Mouse (Mus musculus): Measurements from ENCODE around the gene Cass4. TPM values are rescaled to one million over a fixed set of nuclear protein-coding genes. Genes with fewer than 3 reads are reported as not detected.

Cass4 gene
- total RNA-seq, 1 experiment from 2014 or later, result 0.15 TPM

GRCm38 (mm10) chr2:172390341-172390740 is 3.3 kb upstream of the Cass4 start:
- DNase-seq, result no peak

GRCm38 (mm10) chr2:172392041-172392521 is 1.5 kb upstream of the Cass4 start:
- DNase-seq, result no peak

- no peak for DNase-seq
Measured at GRCm38 (mm10) chr2:172394052-172394392, 428 bp downstream of the Cass4 start.

- DNase-seq, result no peak
Measured at GRCm38 (mm10) chr2:172394671-172395070, 1.1 kb downstream of the Cass4 start.

DNA sequence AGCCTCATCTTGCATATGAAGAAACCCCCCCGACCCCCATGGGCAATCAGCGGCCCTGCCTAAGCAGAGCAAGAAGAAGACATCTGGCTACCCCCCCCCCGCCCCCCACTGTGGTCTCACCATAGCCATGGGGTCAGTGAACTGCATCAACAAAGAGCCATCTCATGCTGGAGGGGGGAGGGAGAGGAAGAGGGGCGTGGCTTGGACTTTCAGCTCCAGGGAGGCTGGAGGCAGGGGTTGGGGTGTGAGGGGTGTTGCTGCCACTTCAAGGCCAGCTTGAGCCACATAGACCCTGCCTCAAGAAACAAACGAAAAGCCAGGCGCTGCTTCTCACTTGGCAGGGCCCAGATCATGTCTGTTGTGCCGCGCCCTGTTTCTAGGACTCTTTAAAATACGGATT is 2.4 kb downstream of the Cass4 start:
- no peak for DNase-seq

DNA sequence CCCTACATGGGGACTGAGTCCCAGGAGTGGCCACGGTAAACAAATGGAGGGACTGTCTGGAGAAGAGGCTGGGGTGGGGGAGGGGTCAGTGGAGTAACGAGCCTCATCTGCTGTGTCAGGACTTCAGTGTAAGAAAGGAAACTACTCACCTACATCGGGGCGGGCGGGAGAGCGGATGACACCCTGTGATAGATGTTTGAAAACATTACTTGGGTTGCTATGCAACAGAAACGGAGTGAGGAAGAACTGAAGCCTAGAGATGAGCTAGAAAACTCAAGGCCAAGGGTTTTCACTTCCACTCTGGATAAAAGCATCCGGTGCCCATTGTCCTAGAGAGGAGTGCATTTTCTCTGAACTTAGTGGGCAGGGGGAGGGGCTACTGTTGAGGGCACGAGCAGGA is 6.3 kb downstream of the Cass4 start:
- peak; percentile 15 for DNase-seq

DNA sequence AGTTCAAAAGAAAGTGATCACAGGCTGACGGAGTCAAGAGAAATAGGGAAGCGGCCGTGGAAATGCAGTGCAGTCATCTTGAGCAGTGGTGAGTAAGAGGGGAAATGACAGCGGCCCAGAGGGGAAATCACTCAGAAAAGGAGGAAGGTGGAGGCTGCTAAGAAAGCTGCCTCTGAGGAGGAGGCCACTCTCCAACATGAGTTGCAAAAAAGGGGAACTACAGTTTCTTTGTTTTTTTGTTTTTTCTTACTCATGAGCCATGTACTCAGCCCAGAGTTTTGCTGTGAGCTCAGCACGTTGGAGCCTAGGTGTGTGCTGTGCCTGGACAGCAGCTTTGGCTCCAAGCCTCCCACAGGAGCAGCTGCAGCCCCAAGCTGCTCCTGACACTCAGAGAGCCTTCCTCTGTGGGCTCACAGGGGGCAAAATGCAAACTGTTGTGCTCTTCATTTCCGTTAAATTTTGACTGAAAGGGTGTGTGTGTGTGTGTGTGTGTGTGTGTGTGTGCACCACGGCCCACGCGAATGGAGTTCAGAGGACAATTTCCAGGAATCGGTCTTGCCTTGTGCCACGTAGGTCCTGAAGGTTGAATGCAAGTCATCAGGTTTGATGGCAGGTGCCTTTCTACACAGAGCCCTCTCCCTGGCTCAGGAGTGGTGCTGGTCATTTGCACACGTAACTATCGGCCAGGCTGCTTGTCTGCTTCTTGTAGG is 7.7 kb downstream of the Cass4 start:
- no peak for DNase-seq

DNA sequence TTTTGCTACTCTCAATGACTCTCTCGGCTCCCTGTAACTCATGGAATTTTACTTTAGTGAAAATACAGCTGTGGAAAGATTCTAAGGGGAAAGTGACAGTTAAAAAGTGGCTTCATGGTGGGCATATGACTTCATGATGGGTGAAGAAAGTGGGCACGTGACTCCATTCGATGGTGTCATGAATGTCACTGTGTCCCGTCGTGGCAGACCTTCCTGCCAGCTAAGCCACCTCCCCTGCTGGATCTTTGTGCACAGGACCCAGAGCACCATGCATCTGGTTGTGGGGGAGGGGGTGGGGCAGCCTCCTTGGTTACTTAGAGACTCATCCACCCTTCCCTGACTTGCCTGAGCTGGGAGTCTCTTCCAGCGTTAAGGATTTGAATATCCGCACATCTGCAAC is 10.6 kb downstream of the Cass4 start:
- DNase-seq, result no peak

DNA sequence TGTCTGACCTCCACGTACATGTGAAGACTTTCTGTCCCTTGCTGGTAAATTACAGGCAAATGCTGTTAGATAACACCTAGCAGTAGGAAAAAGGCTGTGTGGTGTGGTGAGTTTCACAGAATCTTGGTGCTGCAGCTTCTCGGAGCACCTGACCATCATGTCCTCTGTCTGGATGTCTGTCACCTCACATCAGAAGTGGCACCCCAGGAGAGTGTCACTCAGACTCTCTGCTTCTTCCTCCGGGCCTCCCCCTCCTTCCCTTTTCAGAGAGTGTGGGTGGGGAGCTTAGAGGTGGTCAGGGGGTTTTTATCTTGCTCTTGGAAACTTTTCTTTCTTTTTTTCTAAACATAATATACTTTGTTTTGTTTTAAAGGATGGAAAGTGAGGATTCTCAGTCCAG is 11.4 kb downstream of the Cass4 start:
- no peak for DNase-seq

- DNase-seq, result no peak
Measured at GRCm38 (mm10) chr2:172406173-172406572, 12.6 kb downstream of the Cass4 start.

- DNase-seq, result no peak
Measured at GRCm38 (mm10) chr2:172407499-172407898, 13.9 kb downstream of the Cass4 start.

DNA sequence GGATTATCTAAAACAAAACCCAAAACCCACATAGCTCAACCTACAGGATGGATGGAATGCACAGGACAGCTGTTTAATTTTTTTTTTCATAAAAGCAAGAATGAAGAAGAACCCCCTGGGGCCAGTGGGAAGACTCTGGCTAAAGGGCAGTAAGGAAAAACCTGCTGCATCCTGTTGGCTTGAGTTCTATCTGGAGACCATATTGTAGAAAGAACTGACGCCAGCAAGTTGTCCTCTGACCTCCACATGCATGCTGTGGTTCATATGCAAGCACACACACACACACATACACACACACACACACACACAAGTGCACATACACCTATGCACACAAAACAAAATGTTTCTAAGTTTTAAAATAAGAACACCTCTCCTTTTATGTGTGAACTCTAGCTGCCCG is 17.1 kb downstream of the Cass4 start:
- no peak for DNase-seq

DNA sequence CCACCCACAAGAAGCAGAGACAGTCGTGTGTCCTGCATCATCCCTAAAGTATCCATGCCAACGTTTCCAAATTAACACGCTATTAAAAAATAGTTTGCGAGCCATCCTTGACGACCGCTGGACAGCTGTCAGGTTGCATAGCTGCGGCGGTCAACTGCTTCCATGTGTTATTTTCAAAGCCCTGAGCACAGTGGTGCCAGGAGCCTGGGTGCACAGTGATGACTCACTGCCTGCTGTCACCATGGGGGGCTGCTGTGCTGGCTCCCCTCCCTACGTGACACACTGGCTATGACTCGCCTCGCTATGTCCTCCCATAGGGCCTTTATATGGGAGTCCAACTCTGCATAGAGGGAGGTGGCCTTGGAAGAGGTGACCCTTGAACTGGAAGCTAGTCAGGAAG is 17.5 kb downstream of the Cass4 start:
- peak; percentile 8 for DNase-seq

DNA sequence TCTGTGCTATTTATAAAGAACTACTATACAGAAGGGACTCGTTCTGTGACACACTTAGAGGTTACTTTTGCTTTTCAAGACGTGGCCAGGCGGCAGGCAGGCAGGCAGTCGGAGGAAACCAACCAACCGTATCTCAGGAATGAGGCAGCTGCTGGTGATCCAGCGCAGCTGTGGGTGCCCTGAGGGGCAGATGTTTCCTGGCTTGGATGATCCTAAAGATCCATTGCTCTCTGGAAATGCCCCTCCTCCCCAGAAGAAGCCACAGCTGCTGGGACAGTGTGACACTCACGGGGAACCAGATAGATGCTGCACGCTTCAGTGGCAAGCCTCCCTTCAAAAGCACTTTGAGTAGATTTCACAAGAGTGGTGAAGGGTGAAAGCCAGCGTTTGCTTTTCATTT is 18.9 kb downstream of the Cass4 start:
- no peak for DNase-seq

- DNase-seq, result no peak
Measured at GRCm38 (mm10) chr2:172413273-172413672, 19.7 kb downstream of the Cass4 start.

DNA sequence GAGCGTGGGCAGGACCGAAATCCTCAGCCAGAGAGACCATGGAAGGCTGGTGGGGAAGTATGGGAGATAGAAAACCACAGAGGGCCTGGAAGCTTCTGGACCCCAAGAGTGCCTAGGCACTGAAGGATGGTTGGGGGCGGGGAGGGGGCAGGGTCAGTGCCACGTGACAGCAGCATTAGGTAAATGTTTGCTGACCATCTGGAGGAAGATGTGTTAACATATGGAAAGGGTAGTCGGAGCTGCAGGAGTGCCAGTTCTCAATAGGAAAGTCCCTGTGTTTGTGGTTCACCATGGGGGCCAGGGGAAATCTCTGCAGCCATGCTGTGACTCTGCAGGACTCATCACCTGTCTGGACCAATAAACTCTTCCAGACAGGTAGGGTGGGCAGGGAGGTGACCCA is 20.3 kb downstream of the Cass4 start:
- DNase-seq, result no peak

GRCm38 (mm10) chr2:172416218-172416617 is 22.6 kb downstream of the Cass4 start:
- no peak for DNase-seq

DNA sequence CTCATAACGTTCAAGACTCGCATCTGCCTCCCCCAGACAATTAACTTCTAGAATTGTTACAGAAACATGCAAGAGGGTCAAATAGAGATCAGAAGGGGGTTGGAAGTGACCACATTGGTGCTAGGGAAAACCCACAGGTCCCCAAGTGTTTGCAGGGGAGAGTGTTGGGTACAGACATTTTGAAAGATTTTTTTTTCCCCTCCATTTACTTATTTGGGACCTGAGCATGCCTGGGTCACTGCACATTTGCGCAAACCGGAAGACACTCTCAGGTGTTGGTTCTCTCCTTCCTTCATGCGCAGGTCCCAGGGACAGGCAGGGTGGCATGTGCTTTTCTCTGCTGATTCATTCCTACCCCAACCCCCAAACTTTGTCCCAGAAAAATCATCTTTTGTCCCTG is 23.3 kb downstream of the Cass4 start:
- no peak for DNase-seq

DNA sequence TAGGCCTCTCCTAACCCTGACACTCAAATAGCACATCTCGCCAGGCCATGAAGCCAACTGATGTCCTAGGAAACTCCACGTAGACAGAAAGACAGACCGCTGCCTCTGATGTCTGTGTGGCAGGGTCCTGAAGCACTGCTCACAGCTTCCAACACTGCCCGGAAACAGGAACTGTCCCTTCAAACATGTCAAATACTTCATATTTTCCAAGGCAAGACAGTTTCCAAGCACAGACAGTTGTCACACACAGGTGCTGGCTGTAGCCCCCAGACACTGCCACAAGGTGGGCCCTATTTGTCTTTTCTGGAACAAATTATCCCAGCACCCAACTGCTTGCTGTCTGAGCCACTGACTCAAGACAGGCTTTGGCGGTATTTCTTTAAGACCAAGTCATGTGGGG is 24.6 kb downstream of the Cass4 start:
- no peak for DNase-seq

DNA sequence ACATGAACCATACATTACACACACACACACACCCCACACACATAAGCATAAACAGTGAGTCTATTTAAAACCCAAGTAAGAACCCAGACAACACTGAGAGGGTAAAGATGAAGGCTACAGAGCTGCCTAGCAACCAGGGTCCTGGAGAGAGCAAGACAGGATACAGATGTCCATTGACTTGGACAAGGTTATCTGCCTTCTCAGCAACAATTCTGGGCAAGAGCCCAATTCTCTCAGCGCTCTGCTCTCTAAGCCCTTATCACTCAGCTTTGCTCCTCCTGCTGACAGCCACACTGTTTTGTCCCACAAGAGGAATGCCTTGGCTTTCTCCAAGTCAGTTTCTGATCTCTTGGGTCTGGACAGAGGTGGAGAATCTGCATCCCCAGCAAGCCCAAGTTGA is 37.0 kb downstream of the Cass4 start:
- peak; percentile 65 for DNase-seq

- DNase-seq, result no peak
Measured at GRCm38 (mm10) chr2:172433746-172434145, 40.2 kb downstream of the Cass4 start.

DNA sequence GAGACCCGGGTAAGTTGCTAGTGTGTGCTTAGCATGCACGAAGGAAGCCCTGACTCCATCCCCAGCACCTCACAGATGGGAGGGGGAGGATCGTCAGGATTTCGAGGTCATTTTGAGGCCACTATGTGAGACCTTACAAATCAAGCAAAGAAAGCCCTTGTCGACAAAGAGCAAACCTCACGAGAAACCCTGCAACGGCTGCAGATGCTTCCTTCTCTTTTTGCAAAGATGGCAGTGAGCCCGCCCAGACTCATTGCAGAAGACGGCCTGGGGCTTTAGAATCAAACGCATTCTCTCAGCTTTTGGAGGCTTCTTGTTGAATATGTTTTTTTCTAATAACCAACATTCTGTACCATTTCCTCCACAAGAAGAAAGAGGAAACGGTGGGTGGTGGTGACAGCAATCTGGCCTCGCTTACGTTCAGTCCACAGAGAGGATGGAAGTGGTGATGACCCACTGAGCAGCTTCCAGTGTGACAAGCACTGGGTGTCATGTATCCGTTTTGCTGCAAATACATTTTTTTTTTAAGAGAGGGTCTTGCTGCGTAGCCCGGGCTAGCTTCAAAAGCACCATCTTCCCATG is 43.9 kb downstream of the Cass4 start:
- DNase-seq, result no peak

DNA sequence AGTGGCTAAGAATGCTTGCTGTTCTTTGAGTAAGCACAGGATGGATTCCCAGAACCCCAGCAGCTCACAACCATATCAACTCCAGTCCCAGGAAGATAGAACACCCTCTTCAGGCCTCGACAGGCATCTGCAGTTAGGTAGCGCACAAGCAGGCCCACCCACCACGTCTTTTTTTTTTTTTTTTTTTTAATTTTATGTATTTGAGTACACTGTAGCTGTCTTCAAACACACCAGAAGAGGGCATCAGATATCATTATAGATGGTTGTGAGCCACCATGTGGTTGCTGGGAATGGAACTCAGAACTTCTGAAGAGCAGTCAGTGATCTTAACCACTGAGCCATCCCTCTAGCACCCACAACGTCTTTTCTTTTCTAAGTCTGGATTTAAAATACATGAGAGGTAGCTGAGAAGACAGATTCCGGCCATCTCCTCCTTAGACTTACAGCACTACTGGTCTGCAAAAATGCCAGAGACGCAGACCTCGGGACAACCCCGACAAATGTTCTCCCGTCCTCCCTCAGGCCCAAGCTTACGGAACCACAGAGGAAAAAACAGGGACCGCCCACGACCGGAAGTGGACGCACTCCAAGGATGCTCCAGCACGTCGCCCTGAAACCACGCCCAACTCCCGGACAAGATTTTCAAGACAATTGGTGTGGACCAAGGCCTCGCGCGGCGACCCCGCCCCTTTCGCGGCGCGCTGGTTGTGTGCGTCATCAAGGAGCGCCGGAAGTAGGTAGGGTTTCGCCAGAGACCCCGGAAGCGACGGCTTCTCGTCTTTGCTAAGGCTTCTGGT is 46.4 kb downstream of the Cass4 start, which contains the start of gene Rtf2:
Gene Rtf2 (plus strand): TSS at position 714 of the 797 bp plus-strand sequence.
- DNase-seq, result peak; percentile 99

GRCm38 (mm10) chr2:172440640-172441005 is 47.0 kb downstream of the Cass4 start:
- no peak for DNase-seq
